Mouse (Mus musculus): ENCODE measurements at regions not wholly inside any gene's neighbourhood (a gene's known extent, or its start where the extent isn't known, plus 50 kb on each side); places are given as distances from the start of the nearest gene placed in this dataset.

GRCm38 (mm10) chr13:112078088-112078487, 210.2 kb upstream of the Ankrd55 start:
- TF ChIP-seq CTCF (IDR thresholded peaks at IDR 0.05; ENCODE audit: control insufficient read depth, insufficient read depth, insufficient read length) (no peak), USF1 (IDR thresholded peaks at IDR 0.05; ENCODE audit: low read depth) (no peak), MYOG (IDR thresholded peaks at IDR 0.05; ENCODE audit: control insufficient read depth, extremely low read depth, insufficient read length) (no peak), MYOD1 (IDR thresholded peaks at IDR 0.05; ENCODE audit: control insufficient read depth, insufficient read length, low read depth) (no peak), FOSL1 (IDR thresholded peaks at IDR 0.05; ENCODE audit: insufficient read depth, low read length, poor library complexity, severe bottlenecking) (no peak), CEBPB (IDR thresholded peaks at IDR 0.05; ENCODE audit: low read depth) (no peak), MAX (IDR thresholded peaks at IDR 0.05) (no peak)
- Histone ChIP-seq H3K36me3 (ENCODE audit: control insufficient read depth, insufficient read depth) (no peaks in the 10 kb centered on the region), H3K27me3 (ENCODE audit: control insufficient read depth, insufficient read depth, insufficient read length) (no peaks in the 10 kb centered on the region), H3K79me3 (ENCODE audit: low read depth) (no peaks in the 10 kb centered on the region), H3K79me2 (ENCODE audit: control insufficient read depth, insufficient read depth) (no peaks in the 10 kb centered on the region), H3ac (ENCODE audit: control insufficient read depth, insufficient read length, low read depth) (no peak overlapping the region), H3K4me3 (ENCODE audit: insufficient read depth, poor library complexity, severe bottlenecking) (no peak overlapping the region)

GRCm38 (mm10) chr13:112081935-112082334, 206.3 kb upstream of the Ankrd55 start:
- H3K79me3 ChIP-seq (ENCODE audit: low read depth) = no peaks in the 10 kb centered on the region
- TF ChIP-seq CEBPB (IDR thresholded peaks at IDR 0.05; ENCODE audit: low read depth) (no peak), MAX (IDR thresholded peaks at IDR 0.05) (no peak), FOSL1 (IDR thresholded peaks at IDR 0.05; ENCODE audit: insufficient read depth, low read length, poor library complexity, severe bottlenecking) (no peak), USF1 (IDR thresholded peaks at IDR 0.05; ENCODE audit: low read depth) (no peak), MYOD1 (IDR thresholded peaks at IDR 0.05; ENCODE audit: control insufficient read depth, insufficient read length, low read depth) (no peak), MYOG (IDR thresholded peaks at IDR 0.05; ENCODE audit: control insufficient read depth, extremely low read depth, insufficient read length) (no peak), CTCF (IDR thresholded peaks at IDR 0.05; ENCODE audit: control insufficient read depth, insufficient read depth, insufficient read length) (no peak)
- H3K79me2 ChIP-seq (ENCODE audit: control insufficient read depth, insufficient read depth) = no peaks in the 10 kb centered on the region
- H3K36me3 ChIP-seq (ENCODE audit: control insufficient read depth, insufficient read depth) = no peaks in the 10 kb centered on the region
- H3K27me3 ChIP-seq (ENCODE audit: control insufficient read depth, insufficient read depth, insufficient read length) = no peaks in the 10 kb centered on the region
- H3K4me3 ChIP-seq (ENCODE audit: insufficient read depth, poor library complexity, severe bottlenecking) = no peak overlapping the region
- no peak overlapping the region for H3ac ChIP-seq (ENCODE audit: control insufficient read depth, insufficient read length, low read depth)

GRCm38 (mm10) chr13:112084484-112085278, 203.6 kb upstream of the Ankrd55 start:
- no peaks in the 10 kb centered on the region for H3K79me2 ChIP-seq (ENCODE audit: control insufficient read depth, insufficient read depth)
- no peak overlapping the region for H3ac ChIP-seq (ENCODE audit: control insufficient read depth, insufficient read length, low read depth)
- no peaks in the 10 kb centered on the region for H3K36me3 ChIP-seq (ENCODE audit: control insufficient read depth, insufficient read depth)
- no peaks in the 10 kb centered on the region for H3K79me3 ChIP-seq (ENCODE audit: low read depth)
- no peak for TF ChIP-seq MAX (IDR thresholded peaks at IDR 0.05)
- no peak for TF ChIP-seq MYOD1 (IDR thresholded peaks at IDR 0.05; ENCODE audit: control insufficient read depth, insufficient read length, low read depth)
- no peak for TF ChIP-seq FOSL1 (IDR thresholded peaks at IDR 0.05; ENCODE audit: insufficient read depth, low read length, poor library complexity, severe bottlenecking)
- no peak for TF ChIP-seq USF1 (IDR thresholded peaks at IDR 0.05; ENCODE audit: low read depth)
- TF ChIP-seq CTCF (IDR thresholded peaks at IDR 0.05; ENCODE audit: control insufficient read depth, insufficient read depth, insufficient read length) = no peak
- H3K4me3 ChIP-seq (ENCODE audit: insufficient read depth, poor library complexity, severe bottlenecking) = no peak overlapping the region
- H3K27me3 ChIP-seq (ENCODE audit: control insufficient read depth, insufficient read depth, insufficient read length) = no peaks in the 10 kb centered on the region

- Histone ChIP-seq H3K27me3 (ENCODE audit: control insufficient read depth, insufficient read depth, insufficient read length) (no peaks in the 10 kb centered on the region), H3ac (ENCODE audit: control insufficient read depth, insufficient read length, low read depth) (no peak overlapping the region), H3K36me3 (ENCODE audit: control insufficient read depth, insufficient read depth) (no peaks in the 10 kb centered on the region), H3K4me3 (ENCODE audit: insufficient read depth, poor library complexity, severe bottlenecking) (no peak overlapping the region), H3K79me2 (ENCODE audit: control insufficient read depth, insufficient read depth) (no peaks in the 10 kb centered on the region), H3K79me3 (ENCODE audit: low read depth) (no peaks in the 10 kb centered on the region)
- no peak for TF ChIP-seq CEBPB (IDR thresholded peaks at IDR 0.05; ENCODE audit: low read depth)
- peak; percentile 41 for TF ChIP-seq USF1 (IDR thresholded peaks at IDR 0.05; ENCODE audit: low read depth)
These were observed 199.9 kb upstream of the Ankrd55 start for GRCm38 (mm10) chr13:112088312-112088771.

GRCm38 (mm10) chr13:112090737-112091136, 197.5 kb upstream of the Ankrd55 start:
- Histone ChIP-seq H3K27me3 (ENCODE audit: control insufficient read depth, insufficient read depth, insufficient read length) (no peaks in the 10 kb centered on the region), H3K79me2 (ENCODE audit: control insufficient read depth, insufficient read depth) (no peaks in the 10 kb centered on the region), H3K36me3 (ENCODE audit: control insufficient read depth, insufficient read depth) (no peaks in the 10 kb centered on the region), H3K4me3 (ENCODE audit: insufficient read depth, poor library complexity, severe bottlenecking) (no peak overlapping the region), H3K79me3 (ENCODE audit: low read depth) (no peaks in the 10 kb centered on the region), H3ac (ENCODE audit: control insufficient read depth, insufficient read length, low read depth) (no peak overlapping the region)
- TF ChIP-seq USF1 (IDR thresholded peaks at IDR 0.05; ENCODE audit: low read depth) (no peak), FOSL1 (IDR thresholded peaks at IDR 0.05; ENCODE audit: insufficient read depth, low read length, poor library complexity, severe bottlenecking) (no peak), MYOG (IDR thresholded peaks at IDR 0.05; ENCODE audit: control insufficient read depth, extremely low read depth, insufficient read length) (no peak), CEBPB (IDR thresholded peaks at IDR 0.05; ENCODE audit: low read depth) (no peak), CTCF (IDR thresholded peaks at IDR 0.05; ENCODE audit: control insufficient read depth, insufficient read depth, insufficient read length) (no peak), MYOD1 (IDR thresholded peaks at IDR 0.05; ENCODE audit: control insufficient read depth, insufficient read length, low read depth) (no peak), MAX (IDR thresholded peaks at IDR 0.05) (no peak)
